In genomic region chr5:110516390-110516789, GRCm38 (mm10) we compare ENCODE assay signal across 20 mouse cellular contexts. TPM values are rescaled to one million over a fixed set of nuclear protein-coding genes. Genes with fewer than 3 reads are reported as not detected.
A peak's percentile ranks its signal among the peaks of the same experiment; 100 is the strongest.
DNase-seq lines count a peak whose midpoint lies in the region.
"Had no signal": no experiment of that assay in that cellular context is flagged by ENCODE, and none has a peak within 500 bp of the region (broad histone marks: within the 10 kb centered on the region; RNA-seq: fewer than 3 reads in every experiment).

No protein-coding gene starts in this region.

- H3K27ac ChIP-seq in limb, embryonic 10.5 days = no peak overlapping the region
- H3K27ac ChIP-seq: embryonic facial prominence, embryonic 13.5 days; forebrain, embryonic 12.5 days; heart, embryonic 15.5 days; hindbrain, embryonic 14.5 days; intestine, embryonic 15.5 days had no signal

- WGBS in limb, embryonic 10.5 days = 79% methylated on average over 4 of the region's 4 CpGs

- no peaks in the 10 kb centered on the region for H3K4me1 ChIP-seq in limb, embryonic 10.5 days
- H3K4me1 ChIP-seq: embryonic facial prominence, embryonic 13.5 days; heart, embryonic 15.5 days had no signal

- intact Hi-C loops in left cerebral cortex, postnatal 4 days (cut with DNase I) = no loop called here
- intact Hi-C loops in left cerebral cortex, postnatal 25 days (cut with DNase I) = no loop called here

- H3K36me3 ChIP-seq in limb, embryonic 10.5 days = no peaks in the 10 kb centered on the region
- H3K36me3 ChIP-seq: embryonic facial prominence, embryonic 13.5 days; forebrain, embryonic 12.5 days; heart, embryonic 15.5 days; intestine, embryonic 15.5 days had no signal

- H3K4me3 ChIP-seq in limb, embryonic 10.5 days = no peak overlapping the region
- H3K4me3 ChIP-seq: embryonic facial prominence, embryonic 13.5 days; forebrain, embryonic 12.5 days; heart, embryonic 15.5 days; intestine, embryonic 15.5 days had no signal

- H3K27me3 ChIP-seq in limb, embryonic 10.5 days (ENCODE audit: low read depth, poor library complexity, severe bottlenecking) = peaks cover 16% of the 10 kb centered on the region
- H3K27me3 ChIP-seq: CH12.LX; intestine, embryonic 15.5 days had no signal

- H3K9me3 ChIP-seq in limb, embryonic 10.5 days (replicated peaks) = no peaks in the 10 kb centered on the region
- H3K9me3 ChIP-seq: embryonic facial prominence, embryonic 13.5 days; forebrain, embryonic 12.5 days; heart, embryonic 15.5 days; intestine, embryonic 15.5 days had no signal

- DNase-seq in left cerebral cortex, postnatal 4 days = peak; percentile 31
- DNase-seq in left cerebral cortex, postnatal 25 days (ENCODE audit: low spot score in 2 of 2) = no peak
- DNase-seq in cerebellum, adult 8-10 months = peak; percentile 34
- DNase-seq in cerebellum, postnatal 14 days = peak; percentile 43 to 54
- no peak for DNase-seq in MN1 (ENCODE audit: low spot score)
- no peak for DNase-seq in thymus, postnatal 36 days
- DNase-seq in limb, embryonic 10.5 days (ENCODE audit: low spot score) = no peak
- DNase-seq: adrenal gland, postnatal 10 days; gastrocnemius, postnatal 10 days; heart, adult 18-20 months; heart, postnatal 14 days; kidney, adult 18-20 months had no signal

RNA-seq across cellular contexts. Expression of gene Galnt9, which starts 27.8 kb away (rescaled TPM):
- total RNA-seq in left cerebral cortex, postnatal 4 days (2021) = 10 to 100 TPM; 31.7 to 33.7 TPM
- 100 to 1,000 TPM in 1 of 2 experiments, 10 to 100 TPM in 1; 90.0 to 123 TPM for total RNA-seq in left cerebral cortex, postnatal 25 days (2021)
- not detected in 2 replicates for polyA plus RNA-seq in limb, embryonic 10.5 days (2016; fragmentation: Nextera tagmentation; extraction: Ambion mirVana)
- total RNA-seq: CH12.LX; heart, postnatal 14 days; hematopoietic stem cell, adult 5-6 weeks had no signal
- polyA plus RNA-seq: heart, embryonic 11.5 days had no signal

Comparison
In these comparisons a context has a peak if more than half of its experiments do, and no peak if none do; other contexts are left out.
1. DNase-seq: peak in left cerebral cortex, postnatal 4 days (single experiment), cerebellum, adult 8-10 months (single experiment) and cerebellum, postnatal 14 days (2 of 2); none in left cerebral cortex, postnatal 25 days (0 of 2), MN1 (single experiment), thymus, postnatal 36 days (0 of 2) and limb, embryonic 10.5 days (single experiment).